Mouse (Mus musculus) heart, embryonic 15.5 days (tissue): ENCODE measurements at regions not wholly inside any gene's neighbourhood (a gene's known extent, or its start where the extent isn't known, plus 50 kb on each side); places are given as distances from the start of the nearest gene placed in this dataset.

Source experiments
- ATAC-seq: fragments of 200-750 bp; cut with Nextera tagmentation; replicated peaks from 2 replicates; pipeline ENCODE4 v1.8.0; 2017; ENCODE audit warnings: low read depth, moderate TSS enrichment; ENCODE audit not compliant: insufficient number of reproducible peaks, insufficient read depth, low FRiP score
- H3K27ac ChIP-seq: fragments of 300-500 bp; sonication (generic); 2 replicates; pipeline ENCODE4 v1.5.1; 2015; ENCODE audit warnings: mild to moderate bottlenecking, inconsistent platforms
- H3K27me3 ChIP-seq: fragments of 300-500 bp; sonication (generic); 2 replicates; pipeline ENCODE4 v1.6.1; 2015; ENCODE audit warnings: inconsistent platforms
- H3K36me3 ChIP-seq: fragments of 300-500 bp; sonication (generic); 2 replicates; pipeline ENCODE4 v1.6.1; 2015; ENCODE audit warnings: mild to moderate bottlenecking, inconsistent platforms
- H3K4me1 ChIP-seq: fragments of 300-500 bp; sonication (generic); replicated peaks from 2 replicates; pipeline ENCODE4 v1.6.1; 2015; ENCODE audit warnings: inconsistent platforms
- H3K4me2 ChIP-seq: fragments of 300-500 bp; sonication (generic); 2 replicates; pipeline ENCODE4 v1.6.1; 2015; ENCODE audit warnings: inconsistent platforms, mild to moderate bottlenecking, moderate library complexity
- H3K4me3 ChIP-seq: fragments of 300-500 bp; sonication (generic); 2 replicates; pipeline ENCODE4 v1.5.1; 2015; ENCODE audit warnings: mild to moderate bottlenecking, inconsistent platforms
- H3K9ac ChIP-seq: fragments of 300-500 bp; sonication (generic); 2 replicates; pipeline ENCODE4 v1.6.1; 2015; ENCODE audit warnings: mild to moderate bottlenecking, inconsistent platforms
- H3K9me3 ChIP-seq: fragments of 300-500 bp; sonication (generic); replicated peaks from 2 replicates; pipeline ENCODE4 v1.6.1; 2016; ENCODE audit warnings: inconsistent platforms
- WGBS: fragments of 180-500 bp; shearing (Covaris S2); methylation state at CpG from one replicate; pipeline ENCODE4 v1.1.7; 2015; ENCODE audit warnings: mixed read lengths; 5-methylcytosine and 5-hydroxymethylcytosine counted together

GRCm38 (mm10) chr4:90565909-90566308 lies 347.3 kb downstream of the Zfp352 start:
- no peaks in the 10 kb centered on the region for H3K4me1 ChIP-seq
- H3K36me3 ChIP-seq, result no peaks in the 10 kb centered on the region
- no peak overlapping the region for H3K4me2 ChIP-seq
- H3K9me3 ChIP-seq, result no peaks in the 10 kb centered on the region
- no peak overlapping the region for H3K4me3 ChIP-seq
- H3K9ac ChIP-seq, result no peak overlapping the region
- no peaks in the 10 kb centered on the region for H3K27me3 ChIP-seq
- no peak for ATAC-seq
- no peak overlapping the region for H3K27ac ChIP-seq
- 63% methylated on average over 3 of the region's 3 CpGs for WGBS

- H3K27me3 ChIP-seq, result no peaks in the 10 kb centered on the region
- no peak for ATAC-seq
- no peak overlapping the region for H3K4me3 ChIP-seq
- no peaks in the 10 kb centered on the region for H3K9me3 ChIP-seq
- no peak overlapping the region for H3K4me2 ChIP-seq
- 75% methylated on average over 10 of the region's 10 CpGs for whole genome bisulfite sequencing
- no peaks in the 10 kb centered on the region for H3K4me1 ChIP-seq
- no peak overlapping the region for H3K27ac ChIP-seq
- H3K36me3 ChIP-seq, result no peaks in the 10 kb centered on the region
- no peak overlapping the region for H3K9ac ChIP-seq
Measured at GRCm38 (mm10) chr4:90576139-90577082, 357.8 kb downstream of the Zfp352 start.

GRCm38 (mm10) chr4:90598326-90598725 lies 379.7 kb downstream of the Zfp352 start:
- no peaks in the 10 kb centered on the region for H3K36me3 ChIP-seq
- no peaks in the 10 kb centered on the region for H3K9me3 ChIP-seq
- no peak overlapping the region for H3K9ac ChIP-seq
- H3K4me2 ChIP-seq, result no peak overlapping the region
- no peak overlapping the region for H3K27ac ChIP-seq
- no peak overlapping the region for H3K4me3 ChIP-seq
- no peaks in the 10 kb centered on the region for H3K4me1 ChIP-seq
- H3K27me3 ChIP-seq, result no peaks in the 10 kb centered on the region
- 81% methylated on average over 2 of the region's 2 CpGs for WGBS
- ATAC-seq, result no peak

- H3K4me2 ChIP-seq, result no peak overlapping the region
- H3K4me1 ChIP-seq, result no peaks in the 10 kb centered on the region
- no peak overlapping the region for H3K27ac ChIP-seq
- WGBS, result 36% methylated on average over 3 of the region's 3 CpGs
- H3K27me3 ChIP-seq, result no peaks in the 10 kb centered on the region
- no peaks in the 10 kb centered on the region for H3K36me3 ChIP-seq
- no peak overlapping the region for H3K4me3 ChIP-seq
- no peaks in the 10 kb centered on the region for H3K9me3 ChIP-seq
- ATAC-seq, result no peak
- H3K9ac ChIP-seq, result no peak overlapping the region
Measured at GRCm38 (mm10) chr4:90608941-90609340, 390.3 kb downstream of the Zfp352 start.

DNA sequence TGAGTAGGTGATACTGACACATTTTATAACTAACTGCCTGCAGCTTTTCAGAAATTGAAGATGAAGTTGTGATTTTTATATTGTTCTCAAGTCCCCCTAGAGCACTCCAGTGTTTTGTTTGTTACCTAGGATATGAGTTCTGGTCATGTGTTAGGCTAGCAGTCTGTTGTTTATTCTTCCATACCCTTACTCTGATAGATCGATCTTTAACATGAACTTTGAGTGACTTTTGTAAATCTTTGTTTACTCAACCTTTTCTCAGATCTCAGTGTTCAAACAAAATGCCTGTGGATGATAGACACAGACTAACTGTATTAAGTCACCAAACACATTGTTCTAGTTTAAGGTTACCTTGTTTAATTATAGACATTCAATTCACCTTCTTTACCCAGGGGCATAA lies 409.3 kb downstream of the Zfp352 start:
- H3K27ac ChIP-seq, result no peak overlapping the region
- H3K36me3 ChIP-seq, result no peaks in the 10 kb centered on the region
- no peak for ATAC-seq
- no peaks in the 10 kb centered on the region for H3K27me3 ChIP-seq
- 70% methylated on average over 1 of the region's 1 CpGs for WGBS
- no peak overlapping the region for H3K4me3 ChIP-seq
- H3K4me1 ChIP-seq, result no peaks in the 10 kb centered on the region
- no peak overlapping the region for H3K9ac ChIP-seq
- no peaks in the 10 kb centered on the region for H3K9me3 ChIP-seq
- H3K4me2 ChIP-seq, result no peak overlapping the region

- no peak for ATAC-seq
- Histone ChIP-seq H3K4me2 (no peak overlapping the region), H3K27me3 (no peaks in the 10 kb centered on the region), H3K36me3 (no peaks in the 10 kb centered on the region), H3K4me1 (no peaks in the 10 kb centered on the region), H3K27ac (peak overlapping the region; percentile 20), H3K9ac (no peak overlapping the region), H3K4me3 (no peak overlapping the region), H3K9me3 (no peaks in the 10 kb centered on the region)
Measured at GRCm38 (mm10) chr4:90672267-90672945, 453.8 kb downstream of the Zfp352 start.

GRCm38 (mm10) chr4:90696945-90697344 lies 478.3 kb downstream of the Zfp352 start:
- no peaks in the 10 kb centered on the region for H3K36me3 ChIP-seq
- no peaks in the 10 kb centered on the region for H3K9me3 ChIP-seq
- no peak overlapping the region for H3K27ac ChIP-seq
- no peak for ATAC-seq
- H3K4me1 ChIP-seq, result no peaks in the 10 kb centered on the region
- WGBS, result 75% methylated on average over 5 of the region's 5 CpGs
- no peaks in the 10 kb centered on the region for H3K27me3 ChIP-seq
- H3K4me3 ChIP-seq, result no peak overlapping the region
- no peak overlapping the region for H3K9ac ChIP-seq
- H3K4me2 ChIP-seq, result no peak overlapping the region

DNA sequence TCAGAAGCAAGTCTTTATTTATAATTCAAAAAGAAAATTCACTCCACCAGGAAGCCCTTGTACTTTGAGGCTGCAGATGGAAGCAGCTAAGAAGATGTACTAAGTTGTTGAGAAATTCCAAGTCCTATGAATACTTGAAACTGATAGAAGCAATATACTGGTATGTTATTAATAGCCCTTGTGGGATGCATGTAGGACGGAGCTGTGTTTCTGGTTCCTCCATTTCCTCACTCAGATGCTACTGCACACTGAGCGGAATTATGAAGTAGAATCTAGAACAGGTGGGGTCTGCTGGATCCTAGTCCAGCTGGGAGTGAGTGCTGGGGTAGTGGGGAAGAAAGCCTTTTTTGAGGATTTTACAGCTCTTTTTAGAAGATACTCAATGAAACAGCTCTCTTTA lies 510.5 kb downstream of the Zfp352 start:
- no peaks in the 10 kb centered on the region for H3K36me3 ChIP-seq
- H3K9ac ChIP-seq, result no peak overlapping the region
- H3K4me1 ChIP-seq, result no peaks in the 10 kb centered on the region
- 88% methylated on average over 2 of the region's 2 CpGs for WGBS
- H3K4me3 ChIP-seq, result no peak overlapping the region
- no peak for ATAC-seq
- no peak overlapping the region for H3K4me2 ChIP-seq
- H3K9me3 ChIP-seq, result no peaks in the 10 kb centered on the region
- no peak overlapping the region for H3K27ac ChIP-seq
- H3K27me3 ChIP-seq, result no peaks in the 10 kb centered on the region

DNA sequence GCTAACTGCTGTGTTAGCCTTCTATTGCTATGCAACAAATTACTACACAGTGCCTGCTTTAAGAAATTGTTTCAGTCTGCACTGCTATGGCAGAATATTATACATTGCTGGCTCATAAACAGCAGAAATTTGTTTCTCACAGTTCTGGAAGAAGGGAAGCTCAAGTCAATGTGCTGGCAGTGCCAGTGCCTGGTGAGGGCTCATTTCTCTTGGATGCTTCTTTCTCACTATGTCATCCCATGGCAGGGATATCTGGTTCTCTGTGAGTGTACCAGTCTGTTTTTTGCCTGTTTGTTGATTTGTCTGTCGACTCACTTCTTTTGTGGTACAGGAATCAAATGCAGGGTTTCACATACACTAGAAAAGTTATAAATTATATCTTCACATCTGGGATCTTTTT lies 516.2 kb downstream of the Zfp352 start:
- Histone ChIP-seq H3K27me3 (no peaks in the 10 kb centered on the region), H3K4me1 (no peaks in the 10 kb centered on the region), H3K9ac (no peak overlapping the region), H3K9me3 (no peaks in the 10 kb centered on the region), H3K4me2 (no peak overlapping the region), H3K27ac (no peak overlapping the region), H3K4me3 (no peak overlapping the region), H3K36me3 (no peaks in the 10 kb centered on the region)
- WGBS, result 59% methylated on average over 1 of the region's 1 CpGs
- ATAC-seq, result no peak

GRCm38 (mm10) chr4:90744106-90744505 lies 525.5 kb downstream of the Zfp352 start:
- Histone ChIP-seq H3K9me3 (no peaks in the 10 kb centered on the region), H3K4me3 (no peak overlapping the region), H3K36me3 (no peaks in the 10 kb centered on the region), H3K4me1 (no peaks in the 10 kb centered on the region), H3K4me2 (no peak overlapping the region), H3K27ac (no peak overlapping the region), H3K9ac (no peak overlapping the region), H3K27me3 (no peaks in the 10 kb centered on the region)
- 62% methylated on average over 1 of the region's 1 CpGs for WGBS
- ATAC-seq, result no peak
